Mouse (Mus musculus) lung, postnatal 10 days (tissue): Measurements from ENCODE around the gene Vpreb3.

ENCODE experiments used
- DNase-seq: peaks from one replicate; pipeline ENCODE4 v3.0.0; 2021

Vpreb3 gene

GRCm38 (mm10) chr10:75932891-75933290 lies 10.0 kb upstream of the Vpreb3 start, which contains the start of gene Chchd10:
Gene Chchd10 (plus strand): TSS chr10:75933130.
- no peak for DNase-seq

- no peak for DNase-seq
Observed at GRCm38 (mm10) chr10:75934991-75935390, 7.9 kb upstream of the Vpreb3 start.

- peak; percentile 70 for DNase-seq
Observed at GRCm38 (mm10) chr10:75935680-75936541, 6.9 kb upstream of the Vpreb3 start, which contains the start of gene Mmp11. Gene Mmp11 (minus strand): TSS chr10:75936496.

- no peak for DNase-seq
Observed at GRCm38 (mm10) chr10:75936909-75937667, 5.8 kb upstream of the Vpreb3 start.

- no peak for DNase-seq
Observed at GRCm38 (mm10) chr10:75937851-75938643, 4.8 kb upstream of the Vpreb3 start.

GRCm38 (mm10) chr10:75939481-75940234 lies 3.2 kb upstream of the Vpreb3 start:
- DNase-seq, result no peak

- no peak for DNase-seq
Observed at GRCm38 (mm10) chr10:75940520-75940919, 2.3 kb upstream of the Vpreb3 start, which contains the start of gene Gm867. Gene Gm867 (minus strand): TSS chr10:75940672.

DNA sequence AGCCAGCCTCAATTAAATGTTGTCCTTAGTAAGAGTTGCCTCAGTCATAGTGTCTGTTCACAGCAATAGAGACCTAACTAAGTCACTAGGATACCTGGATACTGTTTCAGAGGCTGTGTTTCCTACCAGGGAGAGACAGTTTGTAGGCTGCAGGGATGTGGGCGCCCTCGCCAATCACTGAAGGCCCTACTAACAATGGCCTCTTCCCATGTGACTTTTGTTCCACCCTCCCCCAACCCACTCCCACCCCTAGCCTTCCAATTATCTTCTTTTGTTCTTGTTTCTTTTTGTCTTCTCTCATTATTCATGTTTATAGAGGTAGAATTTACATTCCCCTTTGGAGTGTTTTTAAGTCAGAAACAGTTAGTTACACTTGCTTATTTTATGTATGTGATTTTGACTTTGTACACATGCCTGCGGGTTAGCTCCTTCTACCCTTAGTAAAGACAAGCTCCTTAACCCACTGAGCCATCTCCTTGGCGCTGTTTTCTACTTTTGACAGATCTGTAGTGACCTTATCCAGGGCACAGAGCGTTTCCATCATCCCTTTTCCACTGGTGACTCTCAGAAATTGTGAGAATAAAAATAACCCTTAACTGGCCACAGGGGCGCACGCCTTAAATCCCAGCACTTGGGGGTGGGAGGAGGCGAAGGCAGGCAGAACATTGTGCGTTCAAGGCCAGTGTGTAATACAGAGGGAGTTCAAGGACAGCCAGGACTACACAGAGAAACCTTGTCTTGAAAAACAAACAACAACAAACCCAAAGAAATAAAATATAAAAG lies 1.6 kb upstream of the Vpreb3 start:
- no peak for DNase-seq

- DNase-seq, result peak; percentile 55
Observed at GRCm38 (mm10) chr10:75944066-75944772, 1.4 kb downstream of the Vpreb3 start.

- no peak for DNase-seq
Observed at GRCm38 (mm10) chr10:75945213-75945612, 2.4 kb downstream of the Vpreb3 start.

DNA sequence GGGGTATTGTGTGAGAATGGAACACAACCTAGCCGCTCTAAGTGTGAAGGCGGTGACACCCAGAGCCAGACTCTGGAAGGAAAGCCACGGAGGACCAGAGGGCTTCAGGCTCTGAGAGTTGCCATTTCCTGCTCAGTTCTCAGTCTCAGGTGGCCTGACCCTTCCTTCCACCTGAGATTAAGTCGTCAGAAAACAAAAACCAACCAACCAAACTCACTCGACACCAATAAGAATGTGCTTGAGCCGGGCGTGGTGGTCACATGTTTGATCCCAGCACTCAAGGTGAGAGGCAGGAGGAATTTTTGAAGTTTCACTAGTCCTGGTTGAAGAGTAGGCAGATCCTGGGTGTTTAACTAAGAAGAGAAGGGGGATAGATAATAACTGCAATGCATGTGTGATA lies 3.0 kb downstream of the Vpreb3 start:
- peak; percentile 65 for DNase-seq

- no peak for DNase-seq
Observed at GRCm38 (mm10) chr10:75948079-75948478, 5.2 kb downstream of the Vpreb3 start.

DNA sequence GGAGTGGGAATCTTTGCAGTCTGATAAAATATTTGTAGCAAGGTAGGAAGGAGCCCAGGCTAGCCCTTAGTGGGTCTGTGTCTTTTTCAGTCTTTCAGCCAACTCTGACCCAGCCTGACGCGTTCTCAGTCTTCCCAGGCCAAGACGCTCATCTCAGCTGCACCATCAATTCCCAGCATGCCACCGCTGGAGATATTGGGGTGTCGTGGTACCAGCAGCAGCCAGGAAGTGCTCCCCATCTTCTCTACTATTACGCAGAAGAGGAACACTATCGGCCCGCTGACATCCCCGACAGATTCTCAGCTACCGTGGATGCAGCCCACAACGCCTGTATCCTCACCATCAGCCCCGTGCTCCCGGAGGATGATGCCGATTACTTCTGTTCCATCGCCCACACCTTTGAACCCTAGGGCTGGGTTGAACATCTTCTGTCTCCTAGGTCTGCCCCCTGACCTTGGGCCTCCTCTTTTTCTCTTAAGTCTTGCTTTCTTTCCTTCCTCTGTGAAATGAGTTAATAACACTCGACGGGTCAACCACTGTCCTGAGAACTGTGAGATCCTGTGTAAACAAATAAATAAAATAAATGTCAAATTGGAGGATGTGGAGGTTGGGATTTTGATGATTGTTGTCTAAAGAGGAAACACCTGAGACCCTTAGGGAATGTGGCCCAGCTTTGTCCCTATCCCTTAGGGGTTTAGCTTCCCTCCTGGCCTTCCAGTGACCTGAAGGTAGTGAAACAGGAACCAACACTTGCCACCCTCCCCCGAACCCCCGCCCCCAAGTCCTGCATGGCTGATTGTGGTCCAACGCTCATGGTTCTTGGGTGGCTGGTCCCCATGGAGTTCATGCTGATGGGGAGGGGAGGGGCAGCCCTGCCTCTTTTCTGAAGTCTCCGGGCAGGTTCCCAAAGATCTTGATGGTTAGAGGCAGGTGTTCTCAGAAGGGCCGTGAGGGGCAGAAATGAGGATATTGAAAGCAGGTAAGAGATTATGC lies 6.5 kb downstream of the Vpreb3 start:
- DNase-seq, result no peak

GRCm38 (mm10) chr10:75950791-75951210 lies 7.9 kb downstream of the Vpreb3 start:
- peak; percentile 51 for DNase-seq

GRCm38 (mm10) chr10:75951424-75952050 lies 8.7 kb downstream of the Vpreb3 start:
- peak; percentile 61 for DNase-seq

DNA sequence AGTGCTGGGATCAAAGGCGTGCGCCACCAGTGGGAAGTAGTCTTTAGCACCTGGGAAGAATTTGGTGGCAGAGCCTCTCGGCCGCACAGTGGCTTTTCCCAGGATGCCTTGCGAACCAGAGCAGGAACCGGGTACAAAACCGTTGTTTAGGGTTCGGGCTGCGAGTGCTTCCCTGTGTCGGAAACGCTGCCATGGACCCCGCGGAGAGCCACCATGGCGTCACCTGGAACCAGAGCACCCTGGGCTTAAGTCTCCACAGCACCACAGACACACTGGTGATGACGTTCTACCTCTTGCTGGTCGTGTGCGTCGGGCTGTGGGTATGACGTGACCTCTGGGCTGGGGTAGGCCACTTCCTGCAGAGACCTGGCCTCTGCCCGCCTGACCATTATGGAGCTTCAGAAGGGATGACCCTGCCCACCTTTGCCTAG lies 11.5 kb downstream of the Vpreb3 start, which contains the start of gene Gm5134:
Gm5134 (plus strand) TSS at position 134 of the 431 bp plus-strand sequence.
- no peak for DNase-seq

- DNase-seq, result no peak
Observed at GRCm38 (mm10) chr10:75973846-75974245, 31.0 kb downstream of the Vpreb3 start.

- peak; percentile 39 for DNase-seq
Observed at GRCm38 (mm10) chr10:75975216-75975615, 32.4 kb downstream of the Vpreb3 start.
